Comparison of ENCODE assay signal across 9 mouse cellular contexts in the genomic region with DNA sequence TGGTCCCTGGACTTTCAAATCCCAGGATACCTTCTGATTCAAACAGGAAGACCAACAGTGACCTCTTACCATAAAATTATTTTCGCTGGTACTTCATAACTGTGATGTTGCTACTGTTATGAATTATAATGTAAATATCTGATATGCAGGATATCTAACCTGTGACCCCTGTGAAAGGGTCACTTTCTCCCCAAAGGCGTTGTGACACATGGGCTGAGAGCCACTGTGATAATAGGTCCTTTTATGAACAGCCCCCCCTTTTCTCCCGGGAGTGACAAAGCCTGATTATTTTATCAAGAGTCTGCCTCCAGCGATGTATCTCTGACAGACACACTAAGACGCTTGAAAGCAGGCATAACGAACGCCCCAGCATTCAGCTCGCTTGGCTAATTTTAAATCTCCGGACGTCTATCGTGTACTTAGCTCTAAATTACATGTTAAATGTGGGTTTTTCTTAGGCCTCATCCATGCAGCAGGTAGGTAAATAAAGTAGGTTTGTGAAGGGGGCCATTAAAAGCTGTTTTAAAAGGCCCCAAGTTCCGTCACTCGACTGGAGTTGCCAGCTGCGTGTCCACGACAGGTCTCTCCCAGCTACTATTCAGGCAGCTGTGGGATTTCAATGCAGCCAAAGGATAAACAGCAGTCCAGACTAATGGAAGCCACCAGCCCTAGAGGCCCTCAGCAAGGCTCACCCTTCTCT. TPM values are rescaled to one million over a fixed set of nuclear protein-coding genes. Genes with fewer than 3 reads are reported as not detected.
DNase-seq lines count a peak whose midpoint lies in the region; ATAC-seq lines count a peak whose summit lies in the region.
"Had no signal": no experiment of that assay in that cellular context is flagged by ENCODE, and none has a peak within 500 bp of the region (broad histone marks: within the 10 kb centered on the region; RNA-seq: fewer than 3 reads in every experiment).

No protein-coding gene starts in this region.

- no peak overlapping the region for H3K27ac ChIP-seq in kidney, embryonic 15.5 days
- no peak overlapping the region for H3K27ac ChIP-seq in embryonic facial prominence, embryonic 15.5 days (replicated peaks)
- peak overlapping the region; percentile 41; the same call in 1 of the 2 replicates for H3K27ac ChIP-seq in intestine, embryonic 15.5 days
- H3K27ac ChIP-seq in midbrain, embryonic 16.5 days (ENCODE audit: low read length), result no peak overlapping the region

- peak overlapping the region; percentile 35 for H3K4me3 ChIP-seq in kidney, embryonic 15.5 days (replicated peaks)
- peak overlapping the region; percentile 36 for H3K4me3 ChIP-seq in embryonic facial prominence, embryonic 15.5 days (replicated peaks)
- H3K4me3 ChIP-seq in intestine, embryonic 15.5 days (replicated peaks), result peak overlapping the region; percentile 22
- peak overlapping the region; percentile 13; the same call in 1 of the 2 replicates for H3K4me3 ChIP-seq in midbrain, embryonic 16.5 days (ENCODE audit: low read depth, low read length)

- H3K9ac ChIP-seq in kidney, embryonic 15.5 days, result no peak overlapping the region
- no peak overlapping the region for H3K9ac ChIP-seq in embryonic facial prominence, embryonic 15.5 days
- no peak overlapping the region for H3K9ac ChIP-seq in intestine, embryonic 15.5 days
- H3K9ac ChIP-seq in midbrain, embryonic 16.5 days (ENCODE audit: low read depth, low read length), result no peak overlapping the region

- WGBS in kidney, embryonic 15.5 days, result 16% methylated on average over 15 of the region's 15 CpGs
- WGBS in embryonic facial prominence, embryonic 15.5 days, result 9% methylated on average over 15 of the region's 15 CpGs
- WGBS in intestine, embryonic 15.5 days, result 17% methylated on average over 15 of the region's 15 CpGs
- WGBS in midbrain, embryonic 16.5 days, result 8% methylated on average over 15 of the region's 15 CpGs

- peak; percentile 31; the same call in 1 of the 2 replicates for ATAC-seq in kidney, embryonic 15.5 days (replicated peaks; ENCODE audit: low FRiP score)
- ATAC-seq in embryonic facial prominence, embryonic 15.5 days (ENCODE audit: insufficient number of reproducible peaks, low FRiP score, low TSS enrichment, low read depth), result no peak
- 0 out of 2 replicates have a peak, but pooled peaks have one; percentile 39 for ATAC-seq in intestine, embryonic 15.5 days
- peak; percentile 40; the same call in 1 of the 2 replicates for ATAC-seq in midbrain, embryonic 16.5 days
- ATAC-seq in erythroblast, adult 5-6 weeks (replicated peaks; ENCODE audit: low FRiP score, poor library complexity, severe bottlenecking), result no peak

- no peaks in the 10 kb centered on the region for H3K27me3 ChIP-seq in kidney, embryonic 15.5 days
- no peaks in the 10 kb centered on the region for H3K27me3 ChIP-seq in embryonic facial prominence, embryonic 15.5 days
- H3K27me3 ChIP-seq in intestine, embryonic 15.5 days (replicated peaks), result no peaks in the 10 kb centered on the region
- no peaks in the 10 kb centered on the region for H3K27me3 ChIP-seq in midbrain, embryonic 16.5 days (ENCODE audit: control insufficient read depth, insufficient read depth, low read depth, low read length)

- peak overlapping the region; percentile 61 for H3K4me2 ChIP-seq in kidney, embryonic 15.5 days
- peak overlapping the region; percentile 50 for H3K4me2 ChIP-seq in embryonic facial prominence, embryonic 15.5 days (replicated peaks)
- H3K4me2 ChIP-seq in intestine, embryonic 15.5 days (replicated peaks), result peak overlapping the region; percentile 58
- H3K4me2 ChIP-seq in midbrain, embryonic 16.5 days (ENCODE audit: low read length), result peak overlapping the region; percentile 45

- H3K36me3 ChIP-seq in kidney, embryonic 15.5 days, result no peaks in the 10 kb centered on the region
- no peaks in the 10 kb centered on the region for H3K36me3 ChIP-seq in embryonic facial prominence, embryonic 15.5 days
- H3K36me3 ChIP-seq in intestine, embryonic 15.5 days, result no peaks in the 10 kb centered on the region
- no peaks in the 10 kb centered on the region for H3K36me3 ChIP-seq in midbrain, embryonic 16.5 days (ENCODE audit: control insufficient read depth, insufficient read depth, low read length)

- no peaks in the 10 kb centered on the region for H3K9me3 ChIP-seq in kidney, embryonic 15.5 days (replicated peaks)
- no peaks in the 10 kb centered on the region for H3K9me3 ChIP-seq in embryonic facial prominence, embryonic 15.5 days (replicated peaks)
- H3K9me3 ChIP-seq in intestine, embryonic 15.5 days, result no peaks in the 10 kb centered on the region
- H3K9me3 ChIP-seq in midbrain, embryonic 16.5 days (replicated peaks; ENCODE audit: control insufficient read depth, low read length, poor library complexity, severe bottlenecking), result no peaks in the 10 kb centered on the region

- no peak for DNase-seq in kidney, adult 8-10 months
- no peak for DNase-seq in cerebellum, postnatal 4 days (ENCODE audit: low spot score in 2 of 2)
- no peak for DNase-seq in yolk sac, embryonic 10.5 days (ENCODE audit: low spot score)

- H3K4me1 ChIP-seq in kidney, embryonic 15.5 days, result peaks cover 11% of the 10 kb centered on the region; the same call in 1 of the 2 replicates
- peaks cover 5% of the 10 kb centered on the region; the same call in 1 of the 2 replicates for H3K4me1 ChIP-seq in embryonic facial prominence, embryonic 15.5 days
- peaks cover 7% of the 10 kb centered on the region for H3K4me1 ChIP-seq in intestine, embryonic 15.5 days (replicated peaks)
- H3K4me1 ChIP-seq in midbrain, embryonic 16.5 days (ENCODE audit: control insufficient read depth, insufficient read depth, low read length), result peaks cover 8% of the 10 kb centered on the region; the same call in 1 of the 2 replicates

RNA-seq across cellular contexts. Expression of gene Lrrc38, which starts 24.5 kb away (rescaled TPM):
- polyA plus RNA-seq in kidney, embryonic 15.5 days (2015; fragmentation: Nextera tagmentation; extraction: Ambion mirVana), result 0.17 and 0.31 TPM in 2 replicates
- 1.2 and 2.0 TPM in 2 replicates for polyA plus RNA-seq in embryonic facial prominence, embryonic 15.5 days (2015; fragmentation: Nextera tagmentation; extraction: Ambion mirVana)
- polyA plus RNA-seq in intestine, embryonic 15.5 days (2015; fragmentation: Nextera tagmentation; extraction: Ambion mirVana), result 0.06 TPM in 1 of 2 replicates, not detected in the other
- 0.40 and 0.52 TPM in 2 replicates for polyA plus RNA-seq in midbrain, embryonic 16.5 days (2015; fragmentation: Nextera tagmentation; extraction: Ambion mirVana)
- total RNA-seq in erythroblast, adult 5-6 weeks (2015; ENCODE audit: low replicate concordance), result not detected in 2 replicates
- total RNA-seq in erythroblast, adult 5-6 weeks (2017; ENCODE audit: low replicate concordance), result not detected in 2 replicates
- total RNA-seq: MEL had no signal

RNA-seq across cellular contexts. Expression of gene Pdpn, which starts 25.7 kb away (rescaled TPM):
- 50.0 and 50.7 TPM in 2 replicates for polyA plus RNA-seq in kidney, embryonic 15.5 days (2015; fragmentation: Nextera tagmentation; extraction: Ambion mirVana)
- polyA plus RNA-seq in embryonic facial prominence, embryonic 15.5 days (2015; fragmentation: Nextera tagmentation; extraction: Ambion mirVana), result 43.8 and 45.7 TPM in 2 replicates
- polyA plus RNA-seq in intestine, embryonic 15.5 days (2015; fragmentation: Nextera tagmentation; extraction: Ambion mirVana), result 24.8 and 27.5 TPM in 2 replicates
- 36.1 and 40.2 TPM in 2 replicates for polyA plus RNA-seq in midbrain, embryonic 16.5 days (2015; fragmentation: Nextera tagmentation; extraction: Ambion mirVana)
- 0.84 TPM in 1 of 2 replicates, not detected in the other for total RNA-seq in erythroblast, adult 5-6 weeks (2015; ENCODE audit: low replicate concordance)
- 0.42 TPM in 1 of 2 replicates, not detected in the other for total RNA-seq in erythroblast, adult 5-6 weeks (2017; ENCODE audit: low replicate concordance)
- total RNA-seq: MEL had no signal

Comparison
In these comparisons a context has a peak if more than half of its experiments do, and no peak if none do; other contexts are left out.
1. ATAC-seq: peak in kidney, embryonic 15.5 days (single experiment), intestine, embryonic 15.5 days (single experiment) and midbrain, embryonic 16.5 days (single experiment); none in embryonic facial prominence, embryonic 15.5 days (single experiment) and erythroblast, adult 5-6 weeks (single experiment).
2. Peak in every context shown above with its lines, with median percentiles within 50 percentile points of each other: H3K4me2 ChIP-seq and H3K4me3 ChIP-seq.